Mouse (Mus musculus) lung, adult 18-20 months (tissue): ENCODE data around the gene Ak2.
A peak's percentile ranks its signal among the peaks of the same experiment; 100 is the strongest.

Experiments
- DNase-seq, 2 experiments: peaks; one replicate each; pipeline ENCODE4 v3.0.0; 2022; ENCODE audit warnings: mixed read lengths in 2 of 2

The Ak2 gene

GRCm38 (mm10) chr4:128991500-128992008 lies at the start of gene Ak2:
Gene Ak2 (plus strand): TSS chr4:128991958.
- DNase-seq: no peak

- DNase-seq: no peak
Observed at GRCm38 (mm10) chr4:128942346-128942745, 49.4 kb upstream of the Ak2 start.

DNA sequence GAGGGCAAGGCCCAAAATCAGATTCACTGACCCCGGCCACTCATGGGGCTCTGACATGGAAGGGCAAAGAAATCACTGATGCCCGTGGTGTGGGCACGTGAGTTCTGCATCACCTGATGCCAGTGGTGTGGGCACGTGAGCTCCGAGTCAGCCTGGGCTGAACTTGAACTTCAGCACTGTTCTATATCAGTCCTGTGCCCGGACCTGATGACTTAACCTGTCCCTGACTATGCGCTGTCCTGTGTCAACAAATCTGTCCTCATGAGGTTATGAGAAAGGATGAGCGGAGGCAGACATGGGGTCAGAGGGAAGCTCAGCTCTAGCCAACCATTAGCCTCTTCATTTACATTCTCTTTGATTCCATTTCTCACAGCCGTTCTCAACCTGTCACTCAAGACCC lies 45.0 kb upstream of the Ak2 start:
- no peak for DNase-seq

- DNase-seq: peak in 1 of 2 experiments; percentile 30
Observed at GRCm38 (mm10) chr4:128947326-128947933, 44.3 kb upstream of the Ak2 start.

GRCm38 (mm10) chr4:128948137-128948674 lies 43.6 kb upstream of the Ak2 start:
- DNase-seq: peak in 1 of 2 experiments; percentile 59

- DNase-seq: peak; percentile 38 to 49
Observed at GRCm38 (mm10) chr4:128949470-128950005, 42.2 kb upstream of the Ak2 start.

GRCm38 (mm10) chr4:128950461-128950860 lies 41.3 kb upstream of the Ak2 start:
- DNase-seq: peak; percentile 65 to 67

DNA sequence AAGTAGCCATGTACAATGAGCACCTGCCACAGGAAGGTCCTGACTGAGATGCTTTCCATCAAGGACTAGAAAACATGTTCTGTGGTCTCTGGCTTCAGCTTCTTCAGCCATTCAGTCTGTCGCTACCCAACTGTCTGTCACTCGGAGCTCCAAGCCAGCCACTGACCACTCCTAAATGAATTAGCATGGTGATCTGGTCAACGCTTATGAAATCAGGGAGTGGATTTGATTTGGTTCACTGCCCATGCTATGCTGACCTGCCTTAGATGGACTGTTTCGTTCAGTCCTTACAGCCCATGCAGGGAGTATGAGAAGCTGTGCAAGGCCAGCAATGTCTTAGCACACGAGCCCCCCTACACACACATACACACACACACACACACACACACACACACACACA lies 37.9 kb upstream of the Ak2 start:
- no peak for DNase-seq

DNA sequence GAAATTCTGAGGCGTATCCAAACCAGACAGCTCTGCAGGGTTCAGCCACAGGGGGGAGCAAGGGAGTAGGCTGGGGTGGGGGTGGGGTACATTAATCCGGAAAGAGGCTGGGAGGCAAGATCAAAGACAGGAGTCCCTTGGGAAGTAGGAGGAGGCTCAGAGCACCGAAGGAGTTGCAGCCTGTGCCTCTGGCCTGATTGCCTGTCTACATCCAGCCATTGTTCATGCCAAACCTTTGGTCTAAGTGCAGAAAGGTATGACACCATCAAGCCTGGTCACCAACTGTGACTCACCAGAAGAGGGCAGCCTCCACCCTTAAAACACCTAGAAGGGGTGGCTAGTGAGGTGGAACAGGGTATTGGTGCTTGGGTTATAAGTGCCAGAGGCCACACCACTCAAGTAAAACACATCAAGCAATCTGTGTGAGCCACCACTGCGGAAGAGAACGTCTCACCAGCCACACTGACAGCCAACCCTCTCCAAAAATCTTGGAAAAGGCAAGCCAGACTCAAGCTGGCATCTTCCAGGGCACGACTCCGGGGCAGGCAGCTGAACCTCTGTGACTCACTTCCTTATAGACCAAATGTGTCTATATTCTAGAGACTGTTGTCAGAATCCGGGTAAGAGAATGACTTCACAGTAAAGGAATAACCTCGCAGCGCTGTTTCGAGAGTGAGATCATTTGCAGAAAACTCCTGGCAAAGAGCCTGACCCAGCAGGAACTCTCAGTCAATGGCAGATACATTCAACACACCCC lies 34.4 kb upstream of the Ak2 start:
- peak; percentile 65 to 73 for DNase-seq

- DNase-seq: no peak
Observed at GRCm38 (mm10) chr4:128958156-128958555, 33.6 kb upstream of the Ak2 start.

DNA sequence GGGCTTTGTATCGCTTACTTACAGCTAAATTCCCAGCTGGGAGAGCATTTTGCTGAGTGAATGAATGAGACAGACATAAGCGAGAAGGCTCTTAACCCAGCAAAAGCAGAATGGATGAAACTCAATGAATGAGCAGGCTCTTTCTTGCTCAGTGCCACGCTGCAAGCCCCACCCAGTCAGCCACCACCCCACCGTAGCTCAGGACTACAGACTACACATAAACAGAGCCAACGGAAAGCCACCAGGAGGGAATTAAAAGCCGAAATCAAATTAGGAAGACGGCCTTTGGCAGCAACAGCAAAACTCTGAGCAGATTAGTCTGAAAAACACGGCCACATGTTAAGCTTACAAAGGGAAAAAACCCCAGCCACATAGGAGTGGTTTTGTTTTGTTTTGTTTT lies 32.9 kb upstream of the Ak2 start:
- no peak for DNase-seq

DNA sequence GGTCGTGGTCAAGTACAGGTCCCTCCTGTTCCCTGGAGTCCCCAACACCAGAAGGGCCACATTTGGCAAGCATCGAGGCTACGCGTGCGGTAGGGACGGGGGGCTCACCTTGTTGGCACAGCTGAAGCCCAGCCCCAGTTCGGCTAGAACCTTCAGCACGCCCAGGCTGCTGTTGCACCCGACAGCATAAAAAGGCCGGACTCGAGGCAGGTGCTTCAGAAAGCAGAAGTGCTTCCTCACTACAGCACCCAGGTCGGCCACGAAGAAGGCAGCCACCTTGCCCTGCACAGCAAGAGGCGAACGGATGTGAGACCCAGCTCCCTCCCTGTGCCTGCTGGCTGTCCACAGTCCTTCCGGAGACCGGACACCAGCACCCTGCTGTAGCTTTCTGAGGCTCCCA lies 32.1 kb upstream of the Ak2 start:
- DNase-seq: no peak

GRCm38 (mm10) chr4:128961301-128962028 lies 30.3 kb upstream of the Ak2 start:
- DNase-seq: no peak

- DNase-seq: peak; percentile 87 to 88
Observed at GRCm38 (mm10) chr4:128962029-128962925, 29.5 kb upstream of the Ak2 start, which contains the start of gene Azin2. Gene Azin2 (minus strand): TSS chr4:128962442.

GRCm38 (mm10) chr4:128962926-128963290 lies 28.9 kb upstream of the Ak2 start:
- DNase-seq: no peak

DNA sequence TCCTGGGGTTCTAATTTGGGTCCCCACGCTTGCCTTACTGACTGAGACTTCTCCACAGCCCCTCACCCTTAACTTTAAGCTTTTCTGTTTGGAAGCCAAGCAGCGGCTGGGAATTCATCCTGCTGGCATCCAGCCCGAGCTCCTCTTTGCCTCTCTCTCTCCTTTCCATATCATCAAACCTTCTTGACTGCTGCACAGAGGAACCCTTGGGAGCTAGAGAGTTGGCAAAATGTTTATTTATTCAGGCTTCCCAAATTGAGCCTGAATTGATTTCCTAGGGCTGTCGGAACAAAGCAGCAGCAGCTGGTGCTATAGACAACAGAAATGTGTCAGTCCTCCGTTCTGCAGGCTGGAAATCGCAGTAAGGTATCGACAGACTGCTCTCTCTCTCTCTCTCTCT lies 25.0 kb upstream of the Ak2 start:
- no peak for DNase-seq

GRCm38 (mm10) chr4:128969081-128969480 lies 22.7 kb upstream of the Ak2 start:
- peak; percentile 87 to 92 for DNase-seq

DNA sequence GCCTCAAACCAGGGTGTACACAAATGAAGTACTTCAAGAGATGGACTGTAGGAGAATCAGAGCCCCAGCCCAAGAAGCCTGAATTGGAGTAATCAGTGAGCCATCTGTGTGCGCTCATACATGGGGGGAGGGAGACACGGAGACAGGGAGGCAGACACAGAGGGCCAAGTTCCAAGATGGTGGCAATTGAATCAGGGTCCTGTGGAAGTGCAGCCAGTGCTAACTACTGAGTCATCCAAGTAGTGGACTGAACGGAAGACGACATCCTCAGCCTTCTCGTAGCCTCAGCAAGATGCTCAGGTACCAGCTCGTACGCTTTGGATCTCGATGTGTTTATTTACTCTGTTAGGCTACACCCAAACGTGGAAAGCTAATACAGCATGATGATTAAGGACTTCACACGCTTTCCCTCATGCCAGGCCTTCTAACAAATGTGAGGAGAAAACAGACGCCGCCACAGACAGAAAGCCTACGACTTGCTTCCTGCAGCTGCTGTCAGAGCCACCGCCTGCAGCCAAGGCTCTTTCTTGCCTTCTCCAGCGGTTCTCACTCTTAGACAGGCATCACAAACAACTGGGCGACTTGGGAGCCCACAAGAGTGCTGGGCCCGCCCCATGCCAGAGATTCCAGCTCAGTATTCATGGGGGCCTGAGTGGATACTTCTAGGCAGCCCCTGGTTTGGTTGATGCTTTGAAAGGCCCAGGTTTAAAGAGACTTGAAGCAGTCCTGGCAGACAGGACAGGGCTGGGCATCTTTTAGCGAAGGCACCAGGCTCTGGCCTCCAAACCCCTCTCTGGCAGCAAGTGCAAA lies 21.9 kb upstream of the Ak2 start:
- peak in 1 of 2 experiments; percentile 30 for DNase-seq

- peak in 1 of 2 experiments; percentile 54 for DNase-seq
Observed at GRCm38 (mm10) chr4:128970417-128970807, 21.3 kb upstream of the Ak2 start.

- DNase-seq: peak; percentile 66 to 76
Observed at GRCm38 (mm10) chr4:128971065-128971694, 20.6 kb upstream of the Ak2 start.
